Mouse (Mus musculus) lung, embryonic 15.5 days (tissue): ENCODE measurements around the gene Vash1. TPM values are rescaled to one million over a fixed set of nuclear protein-coding genes. Genes with fewer than 3 reads are reported as not detected.

ENCODE experiments used
- ATAC-seq: fragments of 200-750 bp; cut with Nextera tagmentation; 2 replicates; pipeline ENCODE4 v1.8.0; 2017; ENCODE audit warnings: moderate number of reproducible peaks, borderline replicate concordance; ENCODE audit not compliant: low FRiP score, low TSS enrichment; ENCODE audit errors: extremely low read depth
- H3K27ac ChIP-seq: fragments of 300-500 bp; sonication (generic); 2 replicates; pipeline ENCODE4 v1.5.1; 2015; ENCODE audit warnings: moderate library complexity, mild to moderate bottlenecking, inconsistent platforms
- H3K27me3 ChIP-seq: fragments of 300-500 bp; sonication (generic); 2 replicates; pipeline ENCODE4 v1.6.1; 2015; ENCODE audit warnings: inconsistent platforms
- H3K36me3 ChIP-seq: fragments of 300-500 bp; sonication (generic); 2 replicates; pipeline ENCODE4 v1.6.1; 2015; ENCODE audit warnings: inconsistent platforms
- H3K4me1 ChIP-seq: fragments of 300-500 bp; sonication (generic); 2 replicates; pipeline ENCODE4 v1.6.1; 2015; ENCODE audit warnings: inconsistent platforms
- H3K4me2 ChIP-seq: fragments of 300-500 bp; sonication (generic); 2 replicates; pipeline ENCODE4 v1.6.1; 2015; ENCODE audit warnings: inconsistent platforms, mild to moderate bottlenecking, moderate library complexity
- H3K4me3 ChIP-seq: fragments of 300-500 bp; sonication (generic); 2 replicates; pipeline ENCODE4 v1.5.1; 2015; ENCODE audit warnings: mild to moderate bottlenecking, inconsistent platforms
- H3K9ac ChIP-seq: fragments of 300-500 bp; sonication (generic); 2 replicates; pipeline ENCODE4 v1.6.1; 2015; ENCODE audit warnings: inconsistent platforms
- H3K9me3 ChIP-seq: fragments of 300-500 bp; sonication (generic); 2 replicates; pipeline ENCODE4 v1.6.1; 2016; ENCODE audit warnings: inconsistent platforms
- WGBS: fragments of 180-500 bp; shearing (Covaris S2); methylation state at CpG from one replicate; pipeline ENCODE4 v1.1.7; 2015; 5-methylcytosine and 5-hydroxymethylcytosine counted together
- polyA plus RNA-seq: library from polyadenylated mRNA; unstranded; fragments of >200 nt; fragmentation: Nextera tagmentation; extraction: Ambion mirVana; gene quantifications from 2 replicates; pipeline ENCODE4 v1.2.1, GENCODE M21; 2015

Gene Vash1
- 13.0 and 13.1 TPM in 2 replicates for polyA plus RNA-seq

- Histone ChIP-seq H3K27ac (peak within 1 kb of the TSS; percentile 83), H3K36me3 (no peaks in the 10 kb centered on the region), H3K9me3 (no peaks in the 10 kb centered on the region), H3K4me1 (peaks cover 16% of the 10 kb centered on the region), H3K4me3 (peak within 1 kb of the TSS; percentile 82), H3K4me2 (peak within 1 kb of the TSS; percentile 100), H3K9ac (peak within 1 kb of the TSS; percentile 76), H3K27me3 (0 out of 2 replicates have a peak, but pooled peaks cover 3% of the 10 kb centered on the region)
- WGBS, result under 1% methylated on average over 93 of the region's 94 CpGs
- peak; percentile 58 for ATAC-seq
These were observed at the start of gene Vash1 for GRCm38 (mm10) chr12:86678591-86679545. Gene Vash1, plus strand, starts transcription at chr12:86678700.

DNA sequence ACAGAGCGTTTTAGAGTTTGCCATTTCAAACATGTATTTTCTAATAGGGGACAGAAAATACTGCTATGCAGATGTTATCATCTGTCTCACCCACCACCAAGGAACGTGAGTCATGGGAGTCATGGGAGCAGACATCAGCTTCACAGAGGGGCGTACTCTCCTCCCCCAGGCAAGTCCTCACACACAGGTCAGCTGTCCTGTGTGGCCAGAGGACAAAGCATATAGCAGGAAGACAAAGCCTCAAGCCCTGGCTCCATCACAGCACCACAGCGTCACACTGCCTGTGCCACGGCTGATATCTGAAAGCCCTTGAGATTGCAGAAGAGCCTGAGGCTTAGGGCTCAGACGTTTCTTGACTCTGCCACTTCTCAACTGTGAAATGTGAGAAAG, 49.7 kb upstream of the Vash1 start:
- WGBS, result 18% methylated on average over 6 of the region's 6 CpGs
- peak; percentile 61; the same call in 1 of the 2 replicates for ATAC-seq
- Histone ChIP-seq H3K4me2 (no peak overlapping the region), H3K36me3 (no peaks in the 10 kb centered on the region), H3K9ac (no peak overlapping the region), H3K27ac (peak overlapping the region; percentile 72), H3K4me1 (peaks cover 16% of the 10 kb centered on the region), H3K4me3 (no peak overlapping the region), H3K27me3 (no peaks in the 10 kb centered on the region), H3K9me3 (no peaks in the 10 kb centered on the region)

GRCm38 (mm10) chr12:86641763-86642162, 36.7 kb upstream of the Vash1 start:
- no peak overlapping the region for H3K4me2 ChIP-seq

DNA sequence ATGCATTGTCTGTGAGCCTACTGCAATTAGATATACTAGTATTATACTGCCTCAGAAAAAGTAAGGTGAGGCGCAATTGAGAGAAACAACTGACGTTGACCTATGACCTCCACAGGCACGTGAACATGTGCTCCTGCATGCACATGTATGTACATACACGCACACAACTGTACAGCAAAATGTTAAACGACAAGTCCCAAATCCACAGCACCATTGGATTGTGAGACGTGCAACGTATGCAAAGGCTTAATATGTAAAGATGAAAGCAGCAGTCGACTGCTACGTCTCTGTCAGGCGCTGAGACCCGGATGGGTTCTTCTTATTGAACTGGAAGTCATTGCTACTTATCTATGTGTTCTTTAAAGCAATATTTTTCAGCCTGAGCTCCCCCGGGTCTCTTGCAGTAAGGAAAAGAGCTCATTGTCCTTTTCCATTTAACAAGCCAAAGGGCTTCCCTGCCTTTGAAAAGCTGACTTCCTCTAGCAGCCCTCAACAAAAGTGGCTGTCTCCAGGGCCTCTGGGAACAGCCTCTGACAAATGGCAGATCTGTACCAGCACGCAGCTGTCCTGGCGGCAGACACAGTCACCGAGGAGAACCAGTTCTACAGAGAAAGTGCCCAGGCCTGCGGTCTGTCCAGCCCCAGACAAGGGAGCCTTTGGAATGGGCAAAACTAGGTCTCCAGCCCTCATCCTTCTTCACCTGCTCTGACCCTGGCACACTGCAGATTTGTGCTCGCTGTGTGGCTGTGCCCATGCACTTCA, 33.8 kb upstream of the Vash1 start:
- H3K27ac ChIP-seq, result no peak overlapping the region
- no peak for ATAC-seq
- WGBS, result 72% methylated on average over 17 of the region's 17 CpGs

More at GRCm38 (mm10) chr12:86641763-86642162, 36.7 kb upstream of the Vash1 start:
- H3K4me1 ChIP-seq, result no peaks in the 10 kb centered on the region; the same call in 1 of the 2 replicates
- H3K27ac ChIP-seq, result no peak overlapping the region
- no peaks in the 10 kb centered on the region for H3K9me3 ChIP-seq
- no peaks in the 10 kb centered on the region for H3K36me3 ChIP-seq
- ATAC-seq, result no peak
- no peak overlapping the region for H3K9ac ChIP-seq
- H3K27me3 ChIP-seq, result no peaks in the 10 kb centered on the region
- H3K4me3 ChIP-seq, result no peak overlapping the region
- WGBS, result 43% methylated on average over 8 of the region's 8 CpGs

DNA sequence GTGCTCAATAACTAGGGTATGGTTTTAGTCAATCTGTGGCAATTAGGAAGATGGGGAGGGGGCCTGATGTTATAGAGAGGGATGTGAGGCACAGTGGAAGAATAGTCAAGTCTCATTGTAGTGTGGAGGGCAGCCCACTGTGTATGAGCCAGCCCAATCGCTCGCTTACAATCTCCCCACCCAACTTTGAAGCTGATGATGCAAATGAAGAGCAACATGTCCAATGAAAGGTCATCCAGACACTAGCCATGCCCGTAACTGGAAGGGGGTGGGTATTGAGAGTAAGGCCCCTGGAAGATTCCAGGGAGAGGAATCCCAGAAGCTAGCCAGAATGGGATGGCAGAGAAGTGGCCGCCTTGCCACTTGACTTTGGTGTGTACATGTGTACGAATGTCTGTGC, 33.0 kb upstream of the Vash1 start:
- ATAC-seq, result no peak
- Histone ChIP-seq H3K4me1 (no peaks in the 10 kb centered on the region; the same call in 1 of the 2 replicates), H3K27me3 (no peaks in the 10 kb centered on the region), H3K4me2 (no peak overlapping the region), H3K9me3 (no peaks in the 10 kb centered on the region), H3K9ac (no peak overlapping the region), H3K36me3 (no peaks in the 10 kb centered on the region), H3K4me3 (no peak overlapping the region), H3K27ac (no peak overlapping the region)
- 82% methylated on average over 5 of the region's 5 CpGs for WGBS

More for the DNA sequence above, 33.8 kb upstream of the Vash1 start:
- no peak overlapping the region for H3K4me2 ChIP-seq
- no peaks in the 10 kb centered on the region for H3K36me3 ChIP-seq
- H3K9ac ChIP-seq, result no peak overlapping the region
- no peaks in the 10 kb centered on the region for H3K27me3 ChIP-seq
- H3K9me3 ChIP-seq, result no peaks in the 10 kb centered on the region
- H3K4me3 ChIP-seq, result no peak overlapping the region
- no peaks in the 10 kb centered on the region; the same call in 1 of the 2 replicates for H3K4me1 ChIP-seq

GRCm38 (mm10) chr12:86646831-86647230, 31.7 kb upstream of the Vash1 start:
- Histone ChIP-seq H3K27ac (no peak overlapping the region), H3K9me3 (no peaks in the 10 kb centered on the region), H3K4me1 (peaks cover under 1% of the 10 kb centered on the region; the same call in 1 of the 2 replicates), H3K4me3 (no peak overlapping the region), H3K4me2 (no peak overlapping the region), H3K36me3 (no peaks in the 10 kb centered on the region), H3K27me3 (no peaks in the 10 kb centered on the region), H3K9ac (no peak overlapping the region)
- 61% methylated on average over 9 of the region's 9 CpGs for WGBS
- no peak for ATAC-seq

GRCm38 (mm10) chr12:86647279-86647678, 31.2 kb upstream of the Vash1 start:
- Histone ChIP-seq H3K27ac (no peak overlapping the region), H3K36me3 (no peaks in the 10 kb centered on the region), H3K9me3 (no peaks in the 10 kb centered on the region), H3K4me1 (peaks cover 5% of the 10 kb centered on the region), H3K27me3 (no peaks in the 10 kb centered on the region), H3K9ac (no peak overlapping the region), H3K4me3 (no peak overlapping the region), H3K4me2 (no peak overlapping the region)
- WGBS, result 54% methylated on average over 9 of the region's 9 CpGs
- ATAC-seq, result no peak

- H3K27me3 ChIP-seq, result no peaks in the 10 kb centered on the region
- H3K27ac ChIP-seq, result no peak overlapping the region
- peaks cover 9% of the 10 kb centered on the region for H3K4me1 ChIP-seq
- no peak for ATAC-seq
- H3K36me3 ChIP-seq, result no peaks in the 10 kb centered on the region
- no peaks in the 10 kb centered on the region for H3K9me3 ChIP-seq
- 76% methylated on average over 5 of the region's 5 CpGs for WGBS
- no peak overlapping the region for H3K9ac ChIP-seq
- no peak overlapping the region for H3K4me3 ChIP-seq
- no peak overlapping the region for H3K4me2 ChIP-seq
These were observed 30.8 kb upstream of the Vash1 start for GRCm38 (mm10) chr12:86647736-86648135.

GRCm38 (mm10) chr12:86648489-86648888, 30.0 kb upstream of the Vash1 start:
- no peaks in the 10 kb centered on the region for H3K9me3 ChIP-seq
- H3K9ac ChIP-seq, result no peak overlapping the region
- WGBS, result 68% methylated on average over 3 of the region's 3 CpGs
- no peaks in the 10 kb centered on the region for H3K36me3 ChIP-seq
- no peak for ATAC-seq
- H3K4me2 ChIP-seq, result no peak overlapping the region
- H3K27me3 ChIP-seq, result no peaks in the 10 kb centered on the region
- H3K4me3 ChIP-seq, result no peak overlapping the region
- H3K4me1 ChIP-seq, result peaks cover 12% of the 10 kb centered on the region
- H3K27ac ChIP-seq, result no peak overlapping the region

GRCm38 (mm10) chr12:86651301-86651860, 27.1 kb upstream of the Vash1 start:
- no peak overlapping the region for H3K9ac ChIP-seq
- H3K27ac ChIP-seq, result no peak overlapping the region
- no peak for ATAC-seq
- H3K27me3 ChIP-seq, result no peaks in the 10 kb centered on the region
- no peak overlapping the region for H3K4me3 ChIP-seq
- no peaks in the 10 kb centered on the region for H3K9me3 ChIP-seq
- H3K36me3 ChIP-seq, result no peaks in the 10 kb centered on the region
- no peak overlapping the region for H3K4me2 ChIP-seq
- 91% methylated on average over 8 of the region's 8 CpGs for WGBS
- H3K4me1 ChIP-seq, result peaks cover 13% of the 10 kb centered on the region

DNA sequence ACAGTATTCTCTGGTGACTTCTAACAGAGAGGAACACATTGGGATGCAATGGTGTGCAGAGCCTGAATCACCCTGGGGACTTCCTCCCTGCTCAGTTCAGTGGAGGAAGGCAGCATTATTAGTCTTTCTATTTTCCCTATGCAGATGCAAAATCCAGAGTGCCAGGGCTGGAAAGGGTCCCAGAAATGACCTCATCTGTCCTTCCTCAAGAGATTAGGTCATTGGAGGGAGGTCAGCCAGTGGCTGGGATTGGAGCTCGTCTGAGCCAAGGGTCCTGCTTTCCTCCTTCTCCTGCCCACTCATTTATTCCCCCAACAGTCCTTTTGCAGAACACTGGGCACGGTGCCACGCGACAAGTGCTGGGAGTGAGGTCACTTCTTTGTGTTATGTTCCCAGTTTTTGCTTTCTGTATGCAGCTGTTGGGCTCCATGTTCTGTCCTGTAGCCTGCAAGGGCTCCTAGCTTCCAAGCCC, 25.9 kb upstream of the Vash1 start:
- H3K4me2 ChIP-seq, result 0 out of 2 replicates have a peak overlapping the region, but pooled peaks have one; percentile 3
- 5% methylated on average over 4 of the region's 4 CpGs for WGBS
- no peaks in the 10 kb centered on the region for H3K27me3 ChIP-seq
- no peak overlapping the region for H3K9ac ChIP-seq
- peaks cover 13% of the 10 kb centered on the region for H3K4me1 ChIP-seq
- H3K9me3 ChIP-seq, result no peaks in the 10 kb centered on the region
- H3K27ac ChIP-seq, result peak overlapping the region; percentile 87
- H3K36me3 ChIP-seq, result no peaks in the 10 kb centered on the region
- H3K4me3 ChIP-seq, result no peak overlapping the region
- peak; percentile 88 for ATAC-seq
